Mouse (Mus musculus) G1E (cell line): Measurements from ENCODE around the gene Slc37a2. TPM values are rescaled to one million over a fixed set of nuclear protein-coding genes. Genes with fewer than 3 reads are reported as not detected.

Source experiments
- ATAC-seq: 2 replicates; pipeline ENCODE4 v1.8.0; 2016; ENCODE audit warnings: mild to moderate bottlenecking; ENCODE audit not compliant: insufficient number of reproducible peaks, poor library complexity, low FRiP score, severe bottlenecking; ENCODE audit errors: extremely low read depth
- DNase-seq: peaks from one replicate; pipeline ENCODE4 v3.0.0; 2012; ENCODE audit warnings: low spot score
- H3K27me3 ChIP-seq: 2 replicates; pipeline ENCODE4 v1.6.1; 2012; ENCODE audit warnings: mild to moderate bottlenecking, low read length, inconsistent platforms; ENCODE audit not compliant: insufficient read depth
- H3K36me3 ChIP-seq: replicated peaks from 2 replicates; pipeline ENCODE3; 2012; ENCODE audit warnings: mild to moderate bottlenecking, inconsistent platforms
- H3K4me1 ChIP-seq: 2 replicates; pipeline ENCODE4 v1.6.1; 2012; ENCODE audit warnings: low read depth, low read length, inconsistent platforms, mixed read lengths; ENCODE audit not compliant: insufficient read depth
- H3K4me3 ChIP-seq: 2 replicates; pipeline ENCODE4 v1.5.1; 2012; ENCODE audit warnings: low read depth, mild to moderate bottlenecking, inconsistent platforms, low read length, moderate library complexity, mixed read lengths
- H3K9me3 ChIP-seq: replicated peaks from 2 replicates; pipeline ENCODE4 v1.6.1; 2012; ENCODE audit warnings: inconsistent platforms
- CTCF ChIP-seq: IDR thresholded peaks from 2 replicates; pipeline ENCODE4 v1.5.1; 2012; ENCODE audit warnings: low read depth, low read length, inconsistent platforms, mixed read lengths
- GATA1 ChIP-seq: IDR thresholded peaks from 2 replicates; pipeline ENCODE4 v1.6.1; 2012; ENCODE audit warnings: borderline replicate concordance, low read length, inconsistent platforms, mixed read lengths
- GATA2 ChIP-seq: IDR thresholded peaks from 2 replicates; pipeline ENCODE4 v1.6.1; 2012; ENCODE audit warnings: low read depth, low read length, inconsistent platforms, borderline replicate concordance
- POLR2AphosphoS5 ChIP-seq: IDR thresholded peaks from 2 replicates; pipeline ENCODE4 v1.6.1; 2012; ENCODE audit warnings: low read depth, low read length, inconsistent platforms; ENCODE audit not compliant: insufficient replicate concordance
- TAL1 ChIP-seq: conservative IDR thresholded peaks from 2 replicates; pipeline ENCODE4 v1.6.1; 2012; ENCODE audit warnings: low read depth, low read length, inconsistent platforms, mixed read lengths
- polyA plus RNA-seq: library from polyadenylated mRNA; stranded (reverse); fragments of >175 nt; gene quantifications from 2 replicates; pipeline ENCODE4 v1.2.3, GENCODE M21; 2012
- total RNA-seq, 2 experiments: library from RNA; stranded (forward) in 1 of 2; stranded (reverse) in 1 of 2; fragments of 200-1000 nt in 1 of 2; fragments of >200 nt in 1 of 2; fragmentation: Nextera tagmentation in 1 of 2; gene quantifications; 2 replicates each; pipeline ENCODE4 v1.2.3; 2014 to 2017

Slc37a2 gene
- total and polyA plus RNA-seq, 3 experiments: 0.01 to 0.38 TPM; not detected in 1

GRCm38 (mm10) chr9:37179596-37179995, 75.9 kb downstream of the Slc37a2 start:
- H3K4me1 ChIP-seq: no peaks in the 10 kb centered on the region
- no peak overlapping the region for H3K4me3 ChIP-seq
- ATAC-seq (no peak), DNase-seq (no peak)
- no peaks in the 10 kb centered on the region for H3K36me3 ChIP-seq
- 0 out of 2 replicates have a peak, but pooled peaks cover 14% of the 10 kb centered on the region for H3K27me3 ChIP-seq
- TF ChIP-seq GATA1: no peak
- TF ChIP-seq POLR2AphosphoS5: no peak
- TF ChIP-seq CTCF: no peak
- TF ChIP-seq GATA2: no peak
- no peak for TF ChIP-seq TAL1
- H3K9me3 ChIP-seq: no peaks in the 10 kb centered on the region

GRCm38 (mm10) chr9:37178911-37179310, 76.6 kb downstream of the Slc37a2 start:
- no peaks in the 10 kb centered on the region for H3K9me3 ChIP-seq
- DNase-seq (no peak), ATAC-seq (no peak)
- 0 out of 2 replicates have a peak, but pooled peaks cover 14% of the 10 kb centered on the region for H3K27me3 ChIP-seq
- H3K4me1 ChIP-seq: no peaks in the 10 kb centered on the region
- TF ChIP-seq GATA1 (no peak), POLR2AphosphoS5 (no peak), TAL1 (no peak), GATA2 (no peak), CTCF (no peak)
- no peak overlapping the region for H3K4me3 ChIP-seq
- no peaks in the 10 kb centered on the region for H3K36me3 ChIP-seq

Other genes starting within 250 kb of the Slc37a2 start
- gene Pknox2, start 108.3 kb downstream of the Slc37a2 start, total RNA-seq (2014; fragmentation: Nextera tagmentation): 1.4 TPM in 1 of 2 replicates, not detected in the other
- gene Pknox2, start 108.3 kb downstream of the Slc37a2 start, total RNA-seq (2017): 0.17 and 0.27 TPM in 2 replicates
- not detected in 2 replicates for gene Pknox2, start 108.3 kb downstream of the Slc37a2 start, polyA plus RNA-seq
- 1.7 and 3.2 TPM in 2 replicates for gene Tmem218, start 47.5 kb downstream of the Slc37a2 start, total RNA-seq (2014; fragmentation: Nextera tagmentation)
- gene Tmem218, start 47.5 kb downstream of the Slc37a2 start, total RNA-seq (2017): 3.1 and 3.5 TPM in 2 replicates
- gene Tmem218, start 47.5 kb downstream of the Slc37a2 start, polyA plus RNA-seq: 0.28 and 0.30 TPM in 2 replicates
- 23.3 and 26.9 TPM in 2 replicates for gene Ccdc15, start 92.7 kb upstream of the Slc37a2 start, total RNA-seq (2014; fragmentation: Nextera tagmentation)
- gene Ccdc15, start 92.7 kb upstream of the Slc37a2 start, total RNA-seq (2017): 6.3 and 7.4 TPM in 2 replicates
- 10.3 and 10.7 TPM in 2 replicates for gene Ccdc15, start 92.7 kb upstream of the Slc37a2 start, polyA plus RNA-seq
- not detected in 2 replicates for gene Hepacam, start 111.6 kb upstream of the Slc37a2 start, total RNA-seq (2014; fragmentation: Nextera tagmentation)
- gene Hepacam, start 111.6 kb upstream of the Slc37a2 start, total RNA-seq (2017): not detected in 2 replicates
- not detected in 2 replicates for gene Hepacam, start 111.6 kb upstream of the Slc37a2 start, polyA plus RNA-seq
- gene Robo4, start 146.2 kb upstream of the Slc37a2 start, total RNA-seq (2014; fragmentation: Nextera tagmentation): not detected in 2 replicates
- gene Robo4, start 146.2 kb upstream of the Slc37a2 start, total RNA-seq (2017): 0.05 and 0.06 TPM in 2 replicates
- gene Robo4, start 146.2 kb upstream of the Slc37a2 start, polyA plus RNA-seq: not detected in 2 replicates
- not detected in 2 replicates for gene Robo3, start 177.5 kb upstream of the Slc37a2 start, total RNA-seq (2014; fragmentation: Nextera tagmentation)
- gene Robo3, start 177.5 kb upstream of the Slc37a2 start, total RNA-seq (2017): 0.27 and 0.35 TPM in 2 replicates
- 0.20 and 0.24 TPM in 2 replicates for gene Robo3, start 177.5 kb upstream of the Slc37a2 start, polyA plus RNA-seq
- gene Msantd2, start 233.6 kb upstream of the Slc37a2 start, total RNA-seq (2014; fragmentation: Nextera tagmentation): 49.4 and 63.8 TPM in 2 replicates
- gene Msantd2, start 233.6 kb upstream of the Slc37a2 start, total RNA-seq (2017): 59.1 and 66.0 TPM in 2 replicates
- 27.5 and 31.9 TPM in 2 replicates for gene Msantd2, start 233.6 kb upstream of the Slc37a2 start, polyA plus RNA-seq